Mouse (Mus musculus) heart, embryonic 16.5 days (tissue): Measurements from ENCODE around the gene Gda. TPM values are rescaled to one million over a fixed set of nuclear protein-coding genes. Genes with fewer than 3 reads are reported as not detected.
A peak's percentile ranks its signal among the peaks of the same experiment; 100 is the strongest.

ENCODE experiments used
- ATAC-seq: fragments of 200-750 bp; cut with Nextera tagmentation; replicated peaks from 2 replicates; pipeline ENCODE4 v1.8.0; 2017; ENCODE audit warnings: moderate number of reproducible peaks; ENCODE audit not compliant: insufficient read depth, low FRiP score; ENCODE audit errors: extremely low read depth
- H3K27ac ChIP-seq: fragments of 300-500 bp; sonication (generic); 2 replicates; pipeline ENCODE4 v1.5.1; 2014; ENCODE audit warnings: mild to moderate bottlenecking, low read length, control low read depth, moderate library complexity
- H3K27me3 ChIP-seq: fragments of 300-500 bp; sonication (generic); 2 replicates; pipeline ENCODE4 v1.6.1; 2014; ENCODE audit warnings: low read length, mixed read lengths; ENCODE audit not compliant: control insufficient read depth, insufficient read depth
- H3K36me3 ChIP-seq: fragments of 300-500 bp; sonication (generic); 2 replicates; pipeline ENCODE4 v1.6.1; 2014; ENCODE audit not compliant: control insufficient read depth, insufficient read depth
- H3K4me1 ChIP-seq: fragments of 300-500 bp; sonication (generic); 2 replicates; pipeline ENCODE4 v1.6.1; 2014; ENCODE audit warnings: low read length, mixed read lengths; ENCODE audit not compliant: control insufficient read depth, insufficient read depth
- H3K4me2 ChIP-seq: fragments of 300-500 bp; sonication (generic); 2 replicates; pipeline ENCODE4 v1.6.1; 2014; ENCODE audit warnings: low read depth, mild to moderate bottlenecking, control low read depth, low read length
- H3K4me3 ChIP-seq: fragments of 300-500 bp; sonication (generic); 2 replicates; pipeline ENCODE4 v1.5.1; 2014; ENCODE audit warnings: mild to moderate bottlenecking, control low read depth, low read length
- H3K9ac ChIP-seq: fragments of 300-500 bp; sonication (generic); 2 replicates; pipeline ENCODE4 v1.6.1; 2014; ENCODE audit warnings: low read length, control low read depth
- H3K9me3 ChIP-seq: fragments of 300-500 bp; sonication (generic); replicated peaks from 2 replicates; pipeline ENCODE4 v1.6.1; 2016; ENCODE audit warnings: low read length; ENCODE audit not compliant: control insufficient read depth
- WGBS: fragments of 180-500 bp; shearing (Covaris S2); extraction: QIAGEN DNeasy Blood & Tissue Kit; methylation state at CpG from one replicate; pipeline ENCODE4 v1.1.7; 2014; 5-methylcytosine and 5-hydroxymethylcytosine counted together
- polyA plus RNA-seq: library from polyadenylated mRNA; unstranded; fragments of >200 nt; fragmentation: Nextera tagmentation; extraction: Ambion mirVana; gene quantifications from 2 replicates; pipeline ENCODE4 v1.2.1, GENCODE M21; 2015

Gene Gda
- polyA plus RNA-seq, 1 experiment from 2014 or later: 0.42 TPM

GRCm38 (mm10) chr19:21472121-21472780, 994 bp downstream of the Gda start:
- peak overlapping the region; percentile 96 for H3K4me2 ChIP-seq
- peak overlapping the region; percentile 58 for H3K4me3 ChIP-seq
- peaks cover 25% of the 10 kb centered on the region for H3K27me3 ChIP-seq
- H3K4me1 ChIP-seq: peaks cover 6% of the 10 kb centered on the region; the same call in 1 of the 2 replicates
- H3K9ac ChIP-seq: peak overlapping the region; percentile 43
- ATAC-seq: peak; percentile 70
- no peaks in the 10 kb centered on the region for H3K9me3 ChIP-seq
- no peaks in the 10 kb centered on the region for H3K36me3 ChIP-seq
- H3K27ac ChIP-seq: no peak overlapping the region
- WGBS: 3% methylated on average over 48 of the region's 48 CpGs

- H3K9ac ChIP-seq: no peak overlapping the region
- no peaks in the 10 kb centered on the region for H3K4me1 ChIP-seq
- no peaks in the 10 kb centered on the region for H3K27me3 ChIP-seq
- no peak overlapping the region for H3K27ac ChIP-seq
- no peaks in the 10 kb centered on the region for H3K36me3 ChIP-seq
- H3K4me2 ChIP-seq: no peak overlapping the region
- ATAC-seq: no peak
- no peak overlapping the region for H3K4me3 ChIP-seq
- H3K9me3 ChIP-seq: peaks cover 3% of the 10 kb centered on the region; the same call in 1 of the 2 replicates
- WGBS: 70% methylated on average over 5 of the region's 5 CpGs
These were observed 11.9 kb downstream of the Gda start for GRCm38 (mm10) chr19:21461221-21461960.

DNA sequence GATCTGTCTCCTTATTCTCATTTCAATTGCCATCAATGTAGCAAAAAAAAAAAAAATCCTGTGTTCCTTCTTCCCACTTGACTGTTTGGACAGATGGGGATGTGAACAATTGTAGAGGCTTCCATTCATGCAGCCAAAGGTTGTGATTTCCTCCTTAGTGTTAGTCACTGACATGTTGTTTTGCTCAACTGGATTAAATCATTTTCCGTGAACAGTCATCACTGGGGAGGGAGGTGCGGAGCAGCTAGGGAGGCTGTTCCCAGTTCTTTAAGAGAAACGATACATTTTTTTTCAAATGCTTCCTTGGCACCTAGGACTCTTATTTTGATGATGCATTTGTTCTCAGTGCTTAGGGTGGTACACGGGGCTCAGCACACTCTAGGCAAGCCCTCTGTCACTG, 15.8 kb downstream of the Gda start:
- WGBS: 66% methylated on average over 4 of the region's 4 CpGs
- no peak overlapping the region for H3K4me3 ChIP-seq
- H3K4me1 ChIP-seq: no peaks in the 10 kb centered on the region
- no peak for ATAC-seq
- H3K36me3 ChIP-seq: no peaks in the 10 kb centered on the region
- H3K4me2 ChIP-seq: no peak overlapping the region
- H3K9ac ChIP-seq: no peak overlapping the region
- no peaks in the 10 kb centered on the region for H3K27me3 ChIP-seq
- H3K27ac ChIP-seq: no peak overlapping the region
- H3K9me3 ChIP-seq: peaks cover 3% of the 10 kb centered on the region; the same call in 1 of the 2 replicates

DNA sequence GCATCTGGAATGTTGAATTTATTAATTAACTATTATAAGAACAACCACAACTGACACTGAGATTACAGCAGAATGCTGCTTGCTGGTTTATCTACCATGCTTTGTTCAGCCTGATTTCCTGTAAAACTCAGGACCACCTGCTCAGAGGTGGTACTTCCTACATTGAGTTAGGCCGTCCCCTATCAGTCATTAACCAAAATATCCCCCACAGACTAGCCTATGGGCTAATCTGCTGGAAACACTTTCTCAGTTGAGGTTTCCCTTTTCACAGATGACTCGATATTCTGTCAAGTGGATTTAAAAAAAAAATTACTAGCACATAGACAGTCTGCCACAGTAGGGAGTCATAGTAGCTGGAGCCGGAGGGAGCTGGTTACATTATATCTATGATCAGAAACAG, 31.5 kb downstream of the Gda start:
- no peaks in the 10 kb centered on the region for H3K27me3 ChIP-seq
- H3K4me2 ChIP-seq: no peak overlapping the region
- no peaks in the 10 kb centered on the region for H3K4me1 ChIP-seq
- no peak overlapping the region for H3K9ac ChIP-seq
- ATAC-seq: no peak
- H3K4me3 ChIP-seq: no peak overlapping the region
- no peak overlapping the region for H3K27ac ChIP-seq
- H3K9me3 ChIP-seq: no peaks in the 10 kb centered on the region
- WGBS: 71% methylated on average over 3 of the region's 3 CpGs
- no peaks in the 10 kb centered on the region for H3K36me3 ChIP-seq

GRCm38 (mm10) chr19:21440841-21441240, 32.4 kb downstream of the Gda start:
- no peak overlapping the region for H3K4me3 ChIP-seq
- 80% methylated on average over 6 of the region's 6 CpGs for WGBS

DNA sequence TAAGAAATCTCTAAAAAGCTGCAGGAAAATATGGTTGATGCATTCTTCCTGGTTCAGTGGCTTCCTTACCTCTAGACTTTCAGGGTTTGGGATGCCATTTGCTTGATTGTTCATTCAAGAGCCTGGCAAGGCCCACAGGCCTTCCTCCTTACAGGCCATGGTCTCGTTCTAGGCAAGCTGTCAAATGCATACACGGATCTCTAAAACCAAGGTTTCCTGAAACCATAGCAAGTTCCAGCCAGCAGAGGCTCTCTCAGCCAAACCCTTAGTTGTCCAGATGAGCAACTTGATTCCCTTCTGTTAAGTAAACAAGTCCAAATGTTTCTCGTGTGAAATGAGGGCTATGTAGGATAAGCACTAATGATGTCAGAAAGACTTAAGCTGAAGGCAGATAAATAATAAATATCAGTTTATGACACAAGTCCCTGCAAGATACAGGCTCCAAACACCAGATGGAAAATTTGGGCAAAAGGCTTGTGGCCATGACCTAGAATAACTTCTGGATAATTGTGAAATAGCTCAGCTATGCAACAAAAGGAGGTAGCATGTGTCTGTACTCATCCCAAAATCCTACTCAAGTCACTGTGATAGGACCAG, 34.0 kb downstream of the Gda start:
- Histone ChIP-seq H3K9me3 (no peaks in the 10 kb centered on the region), H3K27ac (no peak overlapping the region), H3K27me3 (no peaks in the 10 kb centered on the region), H3K4me1 (no peaks in the 10 kb centered on the region), H3K4me2 (no peak overlapping the region), H3K4me3 (no peak overlapping the region), H3K36me3 (no peaks in the 10 kb centered on the region), H3K9ac (no peak overlapping the region)
- WGBS: 53% methylated on average over 3 of the region's 3 CpGs
- ATAC-seq: no peak

More at GRCm38 (mm10) chr19:21440841-21441240, 32.4 kb downstream of the Gda start:
- H3K27me3 ChIP-seq: no peaks in the 10 kb centered on the region
- no peak for ATAC-seq
- H3K4me1 ChIP-seq: no peaks in the 10 kb centered on the region
- no peak overlapping the region for H3K27ac ChIP-seq
- H3K9me3 ChIP-seq: no peaks in the 10 kb centered on the region
- no peak overlapping the region for H3K4me2 ChIP-seq
- H3K36me3 ChIP-seq: no peaks in the 10 kb centered on the region
- H3K9ac ChIP-seq: no peak overlapping the region

GRCm38 (mm10) chr19:21436566-21436965, 36.7 kb downstream of the Gda start:
- no peaks in the 10 kb centered on the region for H3K4me1 ChIP-seq
- ATAC-seq: no peak
- 78% methylated on average over 3 of the region's 3 CpGs for WGBS

DNA sequence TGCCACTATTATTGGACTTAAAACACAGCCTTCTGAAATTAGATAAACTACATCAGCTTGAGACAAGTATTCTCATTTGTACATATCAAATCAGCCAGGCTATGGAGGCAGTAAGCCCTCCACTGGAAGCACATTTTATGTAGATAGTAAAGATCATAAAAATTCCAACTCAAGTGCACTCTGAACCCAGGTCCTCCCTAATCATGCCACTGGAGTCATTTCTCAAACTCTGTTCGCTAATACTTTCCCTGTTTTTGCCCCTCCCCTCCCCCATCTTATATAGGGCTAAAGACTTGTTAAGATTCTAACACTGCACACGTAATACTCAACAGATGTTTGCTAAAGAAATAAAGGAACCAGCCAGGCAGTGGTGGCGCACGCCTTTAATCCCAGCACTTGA, 39.9 kb downstream of the Gda start:
- Histone ChIP-seq H3K27ac (no peak overlapping the region), H3K9me3 (no peaks in the 10 kb centered on the region), H3K4me3 (no peak overlapping the region), H3K36me3 (no peaks in the 10 kb centered on the region), H3K9ac (no peak overlapping the region), H3K27me3 (no peaks in the 10 kb centered on the region), H3K4me2 (no peak overlapping the region), H3K4me1 (no peaks in the 10 kb centered on the region)
- no peak for ATAC-seq
- 79% methylated on average over 4 of the region's 4 CpGs for WGBS

More at GRCm38 (mm10) chr19:21436566-21436965, 36.7 kb downstream of the Gda start:
- Histone ChIP-seq H3K36me3 (no peaks in the 10 kb centered on the region), H3K27me3 (no peaks in the 10 kb centered on the region), H3K4me2 (no peak overlapping the region), H3K9me3 (no peaks in the 10 kb centered on the region), H3K9ac (no peak overlapping the region), H3K4me3 (no peak overlapping the region), H3K27ac (no peak overlapping the region)

DNA sequence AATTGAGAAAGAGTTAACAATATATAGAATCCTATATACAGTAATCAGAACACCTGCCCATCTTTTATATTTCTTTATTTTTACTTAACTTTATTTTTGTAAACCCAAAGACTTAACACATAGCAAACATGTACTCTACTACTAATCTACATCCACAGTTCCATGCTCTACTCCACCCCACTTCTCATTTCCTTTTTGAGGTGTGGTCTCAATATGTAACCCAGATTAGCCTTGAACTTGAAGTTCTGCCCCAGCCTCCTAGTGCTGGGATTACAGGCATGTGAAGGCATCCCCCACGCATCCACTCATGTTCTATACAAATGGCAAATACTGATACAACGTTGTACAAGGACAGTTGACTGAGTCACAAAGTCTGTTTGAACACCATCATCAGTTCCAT, 40.4 kb downstream of the Gda start:
- Histone ChIP-seq H3K9me3 (no peaks in the 10 kb centered on the region), H3K27me3 (no peaks in the 10 kb centered on the region), H3K9ac (no peak overlapping the region), H3K4me3 (no peak overlapping the region), H3K4me2 (no peak overlapping the region), H3K4me1 (no peaks in the 10 kb centered on the region), H3K36me3 (no peaks in the 10 kb centered on the region), H3K27ac (no peak overlapping the region)
- no peak for ATAC-seq
- WGBS: 65% methylated on average over 2 of the region's 2 CpGs
